Mouse (Mus musculus) C3H10T1/2 (cell line): ENCODE results near the gene Btbd35f3. TPM values are rescaled to one million over a fixed set of nuclear protein-coding genes. Genes with fewer than 3 reads are reported as not detected.

Source experiments
- polyA plus RNA-seq, 2 experiments: library from polyadenylated mRNA; unstranded; fragments of >200 nt; fragmentation: generic; extraction: Trizol; gene quantifications; one replicate each; pipeline ENCODE4 v1.2.1; 2012; ENCODE audit warnings: missing spikeins in 2 of 2

Btbd35f3 gene
- not detected for polyA plus RNA-seq

DNA sequence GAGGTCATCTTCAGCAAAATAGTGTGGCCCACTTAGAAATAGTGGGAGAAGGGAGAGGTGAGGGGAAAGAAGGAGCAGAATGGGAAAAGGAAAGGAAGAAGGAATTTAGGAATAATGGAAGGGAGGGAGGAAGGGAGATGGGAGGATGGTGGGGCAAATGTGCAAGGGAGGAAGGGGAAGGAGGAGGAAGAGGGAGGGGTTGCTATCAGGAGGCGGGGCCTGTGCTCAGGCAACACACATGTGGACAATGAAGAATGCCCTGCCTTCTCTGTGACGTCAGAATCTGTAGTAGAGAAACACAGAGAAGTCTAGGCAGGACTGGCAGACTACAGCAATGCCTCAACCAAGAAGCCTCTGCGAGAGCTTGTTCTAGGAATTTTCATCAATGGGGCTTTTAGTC is at the start of gene Btbd35f3:
Btbd35f3 (plus strand) TSS at position 301 of the 400 bp plus-strand sequence.

Other genes starting within 250 kb of the Btbd35f3 start
- not detected for gene Btbd35f16, start 80.7 kb upstream of the Btbd35f3 start, polyA plus RNA-seq
- not detected for gene Btbd35f28, start 158.9 kb downstream of the Btbd35f3 start, polyA plus RNA-seq